Mouse (Mus musculus) liver, embryonic 14.5 days (tissue): ENCODE measurements around the gene Hnrnpa0.
A peak's percentile ranks its signal among the peaks of the same experiment; 100 is the strongest.

Experiments
- CTCF ChIP-seq: IDR thresholded peaks from 2 replicates; pipeline ENCODE4 v1.5.1; 2016; ENCODE audit warnings: antibody characterized with exemption, low read depth, control low read depth
- EP300 ChIP-seq: IDR thresholded peaks from 2 replicates; pipeline ENCODE4 v1.6.1; 2016; ENCODE audit warnings: antibody characterized with exemption, low read depth

DNA sequence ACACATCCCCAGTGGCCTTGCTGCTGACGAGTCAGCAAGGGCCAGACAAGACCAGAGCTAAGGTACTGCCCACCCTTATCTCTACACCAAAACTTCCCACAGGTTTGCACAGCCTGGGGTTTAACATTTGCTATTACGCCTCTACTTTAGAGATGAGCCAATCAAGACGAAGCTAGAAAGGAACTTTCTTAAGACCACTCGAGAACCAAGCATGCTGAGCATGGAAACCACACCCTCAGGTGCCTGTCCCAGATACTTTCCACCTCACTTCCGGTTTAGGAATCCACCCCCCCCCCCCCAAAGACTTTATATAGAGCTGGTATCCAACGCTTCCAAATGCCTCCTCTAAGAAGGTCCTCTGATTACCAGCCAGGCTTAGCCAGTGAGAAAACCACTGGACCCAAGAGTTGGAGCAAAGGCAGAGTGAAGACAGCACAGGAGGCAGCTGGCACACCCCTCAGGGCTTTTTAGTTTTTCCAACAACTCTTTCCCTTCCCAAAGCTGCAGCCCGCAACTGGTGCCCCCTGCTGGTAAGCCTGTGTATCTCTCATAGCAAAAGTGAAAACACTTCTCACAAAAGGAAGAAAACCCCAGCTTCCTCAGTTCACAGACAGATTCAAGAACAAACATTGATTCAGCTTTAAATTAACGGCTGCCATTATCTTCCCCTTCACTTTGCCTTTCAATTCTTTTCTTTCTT lies 10.9 kb downstream of the Hnrnpa0 start:
- TF ChIP-seq CTCF (peak; percentile 70), EP300 (no peak)
